Mouse (Mus musculus): Measurements from ENCODE around the gene Plekho2.
A peak's percentile ranks its signal among the peaks of the same experiment; 100 is the strongest.

The Plekho2 gene

GRCm38 (mm10) chr9:65552711-65553110 lies 27.1 kb downstream of the Plekho2 start:
- DNase-seq (ENCODE audit: low spot score) = no peak

- no peak for DNase-seq (ENCODE audit: low spot score)
Observed at GRCm38 (mm10) chr9:65552141-65552540, 27.7 kb downstream of the Plekho2 start.

GRCm38 (mm10) chr9:65551035-65551434 lies 28.8 kb downstream of the Plekho2 start:
- peak; percentile 71 for DNase-seq (ENCODE audit: low spot score)

- DNase-seq (ENCODE audit: low spot score) = no peak
Observed at GRCm38 (mm10) chr9:65550079-65550831, 29.6 kb downstream of the Plekho2 start.

- DNase-seq (ENCODE audit: low spot score) = no peak
Observed at GRCm38 (mm10) chr9:65549643-65550042, 30.2 kb downstream of the Plekho2 start.

GRCm38 (mm10) chr9:65549139-65549538 lies 30.7 kb downstream of the Plekho2 start:
- no peak for DNase-seq (ENCODE audit: low spot score)

- no peak for DNase-seq (ENCODE audit: low spot score)
Observed at GRCm38 (mm10) chr9:65548311-65548710, 31.5 kb downstream of the Plekho2 start.

GRCm38 (mm10) chr9:65547844-65548243 lies 32.0 kb downstream of the Plekho2 start:
- DNase-seq (ENCODE audit: low spot score) = no peak

- DNase-seq (ENCODE audit: low spot score) = no peak
Observed at GRCm38 (mm10) chr9:65547111-65547510, 32.7 kb downstream of the Plekho2 start.

- DNase-seq (ENCODE audit: low spot score) = no peak
Observed at GRCm38 (mm10) chr9:65546413-65546695, 33.5 kb downstream of the Plekho2 start.

GRCm38 (mm10) chr9:65545635-65546412 lies 34.0 kb downstream of the Plekho2 start:
- DNase-seq (ENCODE audit: low spot score) = no peak

- DNase-seq (ENCODE audit: low spot score) = no peak
Observed at GRCm38 (mm10) chr9:65542111-65542524, 37.7 kb downstream of the Plekho2 start.

- DNase-seq (ENCODE audit: low spot score) = no peak
Observed at GRCm38 (mm10) chr9:65541126-65542068, 38.4 kb downstream of the Plekho2 start.

GRCm38 (mm10) chr9:65539697-65540096 lies 40.1 kb downstream of the Plekho2 start:
- DNase-seq (ENCODE audit: low spot score) = no peak

GRCm38 (mm10) chr9:65537901-65538630 lies 41.8 kb downstream of the Plekho2 start:
- no peak for DNase-seq (ENCODE audit: low spot score)

GRCm38 (mm10) chr9:65536491-65536890 lies 43.3 kb downstream of the Plekho2 start:
- DNase-seq (ENCODE audit: low spot score) = no peak

- no peak for DNase-seq (ENCODE audit: low spot score)
Observed at GRCm38 (mm10) chr9:65535789-65536469, 43.9 kb downstream of the Plekho2 start.

GRCm38 (mm10) chr9:65535191-65535722 lies 44.6 kb downstream of the Plekho2 start:
- DNase-seq (ENCODE audit: low spot score) = no peak

GRCm38 (mm10) chr9:65534111-65534510 lies 45.7 kb downstream of the Plekho2 start:
- no peak for DNase-seq (ENCODE audit: low spot score)

- no peak for DNase-seq (ENCODE audit: low spot score)
Observed at GRCm38 (mm10) chr9:65532986-65533385, 46.9 kb downstream of the Plekho2 start.

- no peak for DNase-seq (ENCODE audit: low spot score)
Observed at GRCm38 (mm10) chr9:65531283-65531682, 48.6 kb downstream of the Plekho2 start.

Data from testis, postnatal 14 days (tissue).